In genomic region chr6:139075433-139075832, GRCm38 (mm10) we compare ENCODE assay signal across 23 mouse cellular contexts.
DNase-seq lines count a peak whose midpoint lies in the region; ATAC-seq and TF ChIP-seq lines count a peak whose summit lies in the region.
"Had no signal": no experiment of that assay in that cellular context is flagged by ENCODE, and none has a peak within 500 bp of the region (broad histone marks: within the 10 kb centered on the region; RNA-seq: fewer than 3 reads in every experiment).

No protein-coding gene starts in this region.

- H3K27ac ChIP-seq in forebrain, embryonic 14.5 days (ENCODE audit: low read depth, low read length): no peak overlapping the region
- no peak overlapping the region for H3K27ac ChIP-seq in forebrain, embryonic 11.5 days (ENCODE audit: low read depth, low read length)
- 0 out of 2 replicates have a peak overlapping the region, but pooled peaks have one; percentile 23 for H3K27ac ChIP-seq in layer of hippocampus, adult 2 months
- no peak overlapping the region for H3K27ac ChIP-seq in neural tube, embryonic 12.5 days
- H3K27ac ChIP-seq in liver, postnatal 0 days (ENCODE audit: low read depth): no peak overlapping the region
- H3K27ac ChIP-seq: heart, embryonic 13.5 days; left cerebral cortex, adult 2 months; limb, embryonic 13.5 days had no signal

- ATAC-seq in forebrain, embryonic 14.5 days: no peak
- ATAC-seq in forebrain, embryonic 11.5 days (replicated peaks; ENCODE audit: low FRiP score): no peak
- 0 out of 2 replicates have a peak, but pooled peaks have one; percentile 13 for ATAC-seq in neural tube, embryonic 12.5 days (ENCODE audit: low FRiP score, low read depth)
- ATAC-seq in liver, postnatal 0 days: no peak
- ATAC-seq: forebrain, postnatal 0 days; inflammation-experienced regulatory T-cells, adult 6 months had no signal

- no peak overlapping the region for H3K4me2 ChIP-seq in forebrain, embryonic 14.5 days (ENCODE audit: low read length)
- no peak overlapping the region for H3K4me2 ChIP-seq in forebrain, embryonic 11.5 days (ENCODE audit: low read depth, low read length, severe bottlenecking)
- H3K4me2 ChIP-seq in neural tube, embryonic 12.5 days (replicated peaks): no peak overlapping the region
- H3K4me2 ChIP-seq in liver, postnatal 0 days (ENCODE audit: low read depth, low read length): no peak overlapping the region
- H3K4me2 ChIP-seq: heart, embryonic 13.5 days; limb, embryonic 13.5 days; liver, embryonic 11.5 days had no signal

- no peak for TF ChIP-seq CTCF in layer of hippocampus, adult 2 months (conservative IDR thresholded peaks at IDR 0.05)
- TF ChIP-seq CTCF in liver, postnatal 0 days (IDR thresholded peaks at IDR 0.05; ENCODE audit: low read depth): no peak

- H3K9ac ChIP-seq in forebrain, embryonic 14.5 days (ENCODE audit: low read length): no peak overlapping the region
- no peak overlapping the region for H3K9ac ChIP-seq in forebrain, embryonic 11.5 days (ENCODE audit: low read length)
- no peak overlapping the region for H3K9ac ChIP-seq in neural tube, embryonic 12.5 days
- H3K9ac ChIP-seq in liver, postnatal 0 days (replicated peaks): no peak overlapping the region
- H3K9ac ChIP-seq: forebrain, postnatal 0 days; heart, embryonic 13.5 days; limb, embryonic 13.5 days had no signal

- H3K36me3 ChIP-seq in forebrain, embryonic 14.5 days (ENCODE audit: control insufficient read depth, insufficient read depth, low read length): no peaks in the 10 kb centered on the region
- H3K36me3 ChIP-seq in forebrain, embryonic 11.5 days (ENCODE audit: control insufficient read depth, insufficient read depth, low read length): no peaks in the 10 kb centered on the region
- H3K36me3 ChIP-seq in neural tube, embryonic 12.5 days: no peaks in the 10 kb centered on the region
- H3K36me3 ChIP-seq in liver, postnatal 0 days (replicated peaks; ENCODE audit: insufficient read depth, low read length): no peaks in the 10 kb centered on the region
- H3K36me3 ChIP-seq: heart, embryonic 13.5 days; limb, embryonic 13.5 days had no signal

- H3K9me3 ChIP-seq in forebrain, embryonic 14.5 days (replicated peaks; ENCODE audit: control insufficient read depth, low read length): no peaks in the 10 kb centered on the region
- no peaks in the 10 kb centered on the region for H3K9me3 ChIP-seq in forebrain, embryonic 11.5 days (ENCODE audit: control insufficient read depth, low read length)
- H3K9me3 ChIP-seq in neural tube, embryonic 12.5 days: no peaks in the 10 kb centered on the region
- no peaks in the 10 kb centered on the region for H3K9me3 ChIP-seq in liver, postnatal 0 days (ENCODE audit: low read length)
- H3K9me3 ChIP-seq: heart, embryonic 13.5 days; limb, embryonic 13.5 days had no signal

- H3K27me3 ChIP-seq in forebrain, embryonic 14.5 days (replicated peaks; ENCODE audit: control insufficient read depth, insufficient read depth, low read length): no peaks in the 10 kb centered on the region
- H3K27me3 ChIP-seq in forebrain, embryonic 11.5 days (ENCODE audit: control insufficient read depth, insufficient read depth, low read length): no peaks in the 10 kb centered on the region
- H3K27me3 ChIP-seq in neural tube, embryonic 12.5 days (replicated peaks): no peaks in the 10 kb centered on the region
- no peaks in the 10 kb centered on the region for H3K27me3 ChIP-seq in liver, postnatal 0 days (ENCODE audit: insufficient read depth, low read length)
- H3K27me3 ChIP-seq: heart, embryonic 13.5 days; limb, embryonic 13.5 days had no signal

- TF ChIP-seq EP300 in liver, postnatal 0 days (IDR thresholded peaks at IDR 0.05; ENCODE audit: low read depth): no peak

- 55% methylated on average over 4 of the region's 4 CpGs for WGBS in forebrain, embryonic 14.5 days
- 53% methylated on average over 4 of the region's 4 CpGs for WGBS in forebrain, embryonic 11.5 days
- 55% methylated on average over 4 of the region's 4 CpGs for WGBS in neural tube, embryonic 12.5 days
- WGBS in liver, postnatal 0 days (ENCODE audit: insufficient replicate concordance): 72% methylated on average over 4 of the region's 4 CpGs

- peak; percentile 29 for DNase-seq in forebrain, embryonic 14.5 days (ENCODE audit: low spot score)
- no peak for DNase-seq in forebrain, embryonic 11.5 days (ENCODE audit: low spot score)
- DNase-seq in layer of hippocampus, adult 2 months (ENCODE audit: low spot score in 2 of 2): no peak
- DNase-seq in layer of hippocampus, adult 18-20 months (ENCODE audit: low spot score in 2 of 2): no peak
- DNase-seq in neural tube, embryonic 10.5 days (ENCODE audit: extremely low spot score, low spot score): no peak
- no peak for DNase-seq in liver, postnatal 0 days
- DNase-seq: adrenal gland, postnatal 14 days; cerebellum, adult 11-12 months; forebrain, postnatal 0 days; gastrocnemius, postnatal 10 days; heart, postnatal 10 days; kidney, adult 11 months; kidney, postnatal 14 days; lung, postnatal 36 days; thymus, adult 2 months; thymus, postnatal 36 days had no signal

- H3K4me3 ChIP-seq in forebrain, embryonic 14.5 days (ENCODE audit: low read depth, low read length): no peak overlapping the region
- H3K4me3 ChIP-seq in forebrain, embryonic 11.5 days (ENCODE audit: low read depth, low read length): no peak overlapping the region
- no peak overlapping the region for H3K4me3 ChIP-seq in layer of hippocampus, adult 2 months
- H3K4me3 ChIP-seq in neural tube, embryonic 12.5 days: no peak overlapping the region
- H3K4me3 ChIP-seq in liver, postnatal 0 days (ENCODE audit: low read depth, low read length): no peak overlapping the region
- H3K4me3 ChIP-seq: erythroblast, embryonic 14.5 days; heart, embryonic 13.5 days; left cerebral cortex, adult 2 months; limb, embryonic 13.5 days had no signal

- H3K4me1 ChIP-seq in forebrain, embryonic 14.5 days (ENCODE audit: control insufficient read depth, insufficient read depth, low read length): no peaks in the 10 kb centered on the region
- no peaks in the 10 kb centered on the region for H3K4me1 ChIP-seq in forebrain, embryonic 11.5 days (replicated peaks; ENCODE audit: control insufficient read depth, insufficient read depth, low read length)
- H3K4me1 ChIP-seq in neural tube, embryonic 12.5 days: no peaks in the 10 kb centered on the region
- H3K4me1 ChIP-seq in liver, postnatal 0 days (ENCODE audit: insufficient read depth): no peaks in the 10 kb centered on the region
- H3K4me1 ChIP-seq: heart, embryonic 13.5 days; limb, embryonic 13.5 days had no signal
